Mouse (Mus musculus) kidney, embryonic 16.5 days (tissue): ENCODE results near the gene Ckap2l. TPM values are rescaled to one million over a fixed set of nuclear protein-coding genes. Genes with fewer than 3 reads are reported as not detected.

ENCODE experiments used
- ATAC-seq: fragments of 200-750 bp; cut with Nextera tagmentation; 2 replicates; pipeline ENCODE4 v1.8.0; 2017; ENCODE audit warnings: moderate TSS enrichment; ENCODE audit not compliant: low FRiP score, low TSS enrichment
- H3K27ac ChIP-seq: fragments of 300-500 bp; sonication (generic); 2 replicates; pipeline ENCODE4 v1.5.1; 2014; ENCODE audit warnings: low read length
- H3K27me3 ChIP-seq: fragments of 300-500 bp; sonication (generic); 2 replicates; pipeline ENCODE4 v1.6.1; 2014; ENCODE audit warnings: low read length, control low read depth, mixed read lengths; ENCODE audit not compliant: insufficient read depth
- H3K36me3 ChIP-seq: fragments of 300-500 bp; sonication (generic); 2 replicates; pipeline ENCODE4 v1.6.1; 2014; ENCODE audit warnings: low read length, control low read depth, mixed read lengths; ENCODE audit not compliant: insufficient read depth
- H3K4me1 ChIP-seq: fragments of 300-500 bp; sonication (generic); 2 replicates; pipeline ENCODE4 v1.6.1; 2014; ENCODE audit warnings: low read length, control low read depth, mixed read lengths; ENCODE audit not compliant: insufficient read depth
- H3K4me2 ChIP-seq: fragments of 300-500 bp; sonication (generic); replicated peaks from 2 replicates; pipeline ENCODE4 v1.6.1; 2014; ENCODE audit warnings: low read depth, low read length
- H3K4me3 ChIP-seq: fragments of 300-500 bp; sonication (generic); 2 replicates; pipeline ENCODE4 v1.5.1; 2014; ENCODE audit warnings: mild to moderate bottlenecking, low read length
- H3K9ac ChIP-seq: fragments of 300-500 bp; sonication (generic); replicated peaks from 2 replicates; pipeline ENCODE4 v1.6.1; 2014; ENCODE audit warnings: low read length
- H3K9me3 ChIP-seq: fragments of 300-500 bp; sonication (generic); 2 replicates; pipeline ENCODE4 v1.6.1; 2016; ENCODE audit warnings: low read length, control low read depth
- WGBS: fragments of 180-500 bp; shearing (Covaris S2); extraction: QIAGEN DNeasy Blood & Tissue Kit; methylation state at CpG from one replicate; pipeline ENCODE4 v1.1.7; 2014; 5-methylcytosine and 5-hydroxymethylcytosine counted together
- polyA plus RNA-seq: library from polyadenylated mRNA; unstranded; fragments of >200 nt; fragmentation: Nextera tagmentation; extraction: Ambion mirVana; gene quantifications from 2 replicates; pipeline ENCODE4 v1.2.1, GENCODE M21; 2015

Gene Ckap2l
- polyA plus RNA-seq, 1 experiment from 2014 or later = 43.7 TPM

- Histone ChIP-seq H3K4me3 (no peak overlapping the region), H3K27me3 (no peaks in the 10 kb centered on the region), H3K4me2 (no peak overlapping the region), H3K4me1 (no peaks in the 10 kb centered on the region), H3K36me3 (no peaks in the 10 kb centered on the region), H3K27ac (no peak overlapping the region), H3K9ac (no peak overlapping the region), H3K9me3 (no peaks in the 10 kb centered on the region)
- ATAC-seq = no peak
- 56% methylated on average over 2 of the region's 2 CpGs for WGBS
Measured at GRCm38 (mm10) chr2:129254076-129254475, 42.9 kb downstream of the Ckap2l start.

GRCm38 (mm10) chr2:129253631-129253970 is 43.4 kb downstream of the Ckap2l start:
- H3K9me3 ChIP-seq = no peaks in the 10 kb centered on the region
- H3K27me3 ChIP-seq = no peaks in the 10 kb centered on the region
- H3K4me3 ChIP-seq = no peak overlapping the region
- ATAC-seq = no peak
- H3K4me1 ChIP-seq = no peaks in the 10 kb centered on the region
- no peak overlapping the region for H3K27ac ChIP-seq
- 81% methylated on average over 2 of the region's 2 CpGs for WGBS
- H3K9ac ChIP-seq = no peak overlapping the region
- no peak overlapping the region for H3K4me2 ChIP-seq
- no peaks in the 10 kb centered on the region for H3K36me3 ChIP-seq

- no peak for ATAC-seq
- Histone ChIP-seq H3K27me3 (no peaks in the 10 kb centered on the region), H3K4me1 (no peaks in the 10 kb centered on the region), H3K4me2 (no peak overlapping the region), H3K36me3 (no peaks in the 10 kb centered on the region), H3K4me3 (no peak overlapping the region), H3K27ac (no peak overlapping the region), H3K9ac (no peak overlapping the region), H3K9me3 (no peaks in the 10 kb centered on the region)
- 87% methylated on average over 19 of the region's 19 CpGs for WGBS
Measured at GRCm38 (mm10) chr2:129252836-129253630, 44.0 kb downstream of the Ckap2l start.

- no peak for ATAC-seq
- H3K27me3 ChIP-seq = no peaks in the 10 kb centered on the region
- H3K4me3 ChIP-seq = no peak overlapping the region
- H3K9me3 ChIP-seq = no peaks in the 10 kb centered on the region
- no peak overlapping the region for H3K4me2 ChIP-seq
- no peak overlapping the region for H3K9ac ChIP-seq
- H3K4me1 ChIP-seq = no peaks in the 10 kb centered on the region
- no peak overlapping the region for H3K27ac ChIP-seq
- H3K36me3 ChIP-seq = no peaks in the 10 kb centered on the region
- WGBS = 38% methylated on average over 1 of the region's 1 CpGs
Measured at GRCm38 (mm10) chr2:129249321-129249720, 47.7 kb downstream of the Ckap2l start.

DNA sequence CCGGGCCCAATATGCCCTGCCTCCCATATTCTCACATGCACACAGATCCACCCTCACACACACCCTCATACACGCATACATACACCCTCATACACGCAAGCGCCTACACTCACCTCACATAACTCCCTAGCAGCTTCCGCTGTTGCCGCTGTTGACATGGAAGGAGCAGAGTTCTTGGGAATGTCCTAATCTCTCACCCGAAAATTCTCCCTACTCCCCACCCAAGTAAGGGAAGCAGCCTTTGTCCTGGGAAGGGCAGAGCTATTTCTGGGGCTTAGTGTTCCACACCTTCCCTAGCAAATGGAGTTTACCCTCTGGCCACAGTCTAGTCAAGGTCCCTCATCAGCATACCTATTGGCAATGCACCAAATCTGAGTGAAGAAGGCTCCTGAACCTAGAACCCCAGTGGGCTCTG is 49.3 kb downstream of the Ckap2l start:
- Histone ChIP-seq H3K4me1 (no peaks in the 10 kb centered on the region), H3K27ac (no peak overlapping the region), H3K27me3 (no peaks in the 10 kb centered on the region), H3K4me2 (no peak overlapping the region), H3K4me3 (no peak overlapping the region), H3K9ac (no peak overlapping the region), H3K9me3 (no peaks in the 10 kb centered on the region), H3K36me3 (no peaks in the 10 kb centered on the region)
- no peak for ATAC-seq
- WGBS = 90% methylated on average over 7 of the region's 7 CpGs

- Histone ChIP-seq H3K4me2 (no peak overlapping the region), H3K27ac (no peak overlapping the region), H3K27me3 (no peaks in the 10 kb centered on the region), H3K4me3 (no peak overlapping the region), H3K9me3 (no peaks in the 10 kb centered on the region), H3K4me1 (no peaks in the 10 kb centered on the region), H3K9ac (no peak overlapping the region), H3K36me3 (no peaks in the 10 kb centered on the region)
- WGBS = 93% methylated on average over 12 of the region's 12 CpGs
- no peak for ATAC-seq
Measured at GRCm38 (mm10) chr2:129246924-129247323, 50.1 kb downstream of the Ckap2l start.

DNA sequence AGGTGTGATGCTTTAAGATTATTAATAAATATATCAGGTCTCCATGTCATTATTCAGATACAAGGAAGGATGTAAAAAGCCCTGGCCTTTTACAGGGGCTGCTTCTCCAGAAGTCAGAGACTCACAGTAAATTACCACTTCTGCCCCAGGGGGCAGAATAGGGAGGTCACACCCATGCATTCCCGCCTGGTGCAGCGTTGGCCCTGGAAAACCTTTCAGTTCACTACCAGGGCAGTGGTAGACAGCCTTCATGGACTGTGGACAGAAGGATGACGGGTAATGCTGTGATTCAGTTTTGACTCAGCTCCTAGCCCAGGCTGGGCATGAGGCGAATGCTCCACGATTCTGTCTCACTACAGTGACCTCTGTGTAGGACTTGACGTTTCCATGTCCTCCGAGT is 50.6 kb downstream of the Ckap2l start:
- Histone ChIP-seq H3K4me1 (no peaks in the 10 kb centered on the region), H3K27me3 (no peaks in the 10 kb centered on the region), H3K27ac (no peak overlapping the region), H3K4me3 (no peak overlapping the region), H3K4me2 (no peak overlapping the region), H3K9me3 (no peaks in the 10 kb centered on the region), H3K36me3 (no peaks in the 10 kb centered on the region), H3K9ac (no peak overlapping the region)
- 71% methylated on average over 7 of the region's 7 CpGs for WGBS
- ATAC-seq = no peak

- H3K9ac ChIP-seq = no peak overlapping the region
- H3K4me2 ChIP-seq = no peak overlapping the region
- no peak overlapping the region for H3K27ac ChIP-seq
- WGBS = 38% methylated on average over 5 of the region's 5 CpGs
- H3K4me3 ChIP-seq = no peak overlapping the region
- H3K4me1 ChIP-seq = no peaks in the 10 kb centered on the region
- H3K36me3 ChIP-seq = no peaks in the 10 kb centered on the region
- H3K9me3 ChIP-seq = no peaks in the 10 kb centered on the region
- no peaks in the 10 kb centered on the region for H3K27me3 ChIP-seq
- ATAC-seq = peak; percentile 14; the same call in 1 of the 2 replicates
Measured at GRCm38 (mm10) chr2:129245618-129246017, 51.4 kb downstream of the Ckap2l start.

- no peak for ATAC-seq
- no peaks in the 10 kb centered on the region for H3K4me1 ChIP-seq
- no peaks in the 10 kb centered on the region for H3K27me3 ChIP-seq
- H3K9ac ChIP-seq = no peak overlapping the region
- no peak overlapping the region for H3K27ac ChIP-seq
- H3K4me2 ChIP-seq = no peak overlapping the region
- no peaks in the 10 kb centered on the region for H3K36me3 ChIP-seq
- no peaks in the 10 kb centered on the region for H3K9me3 ChIP-seq
- 70% methylated on average over 20 of the region's 20 CpGs for WGBS
- H3K4me3 ChIP-seq = no peak overlapping the region
Measured at GRCm38 (mm10) chr2:129244446-129245120, 52.4 kb downstream of the Ckap2l start.

DNA sequence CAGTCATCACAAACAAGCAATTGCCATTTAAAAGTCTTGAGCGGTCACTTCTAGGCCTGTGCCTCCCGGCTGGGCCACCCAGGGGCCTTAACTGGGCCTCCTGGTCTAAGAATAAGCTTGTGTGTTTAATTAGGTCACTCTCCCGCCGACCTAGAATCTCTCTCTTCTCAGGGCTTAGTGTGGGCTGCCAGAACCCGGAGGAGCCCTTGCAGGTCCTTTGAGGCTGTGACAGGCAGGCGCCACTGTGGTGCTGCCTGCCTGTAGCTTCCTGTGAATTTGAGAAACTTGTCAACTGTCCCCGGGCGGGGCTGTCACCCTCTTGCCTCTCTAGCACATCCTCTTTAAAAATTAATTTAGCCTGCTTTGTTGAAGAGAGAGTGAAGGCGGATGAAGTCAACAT is 53.2 kb downstream of the Ckap2l start:
- no peak overlapping the region for H3K4me2 ChIP-seq

More for the DNA sequence above, 53.2 kb downstream of the Ckap2l start:
- Histone ChIP-seq H3K27ac (peak overlapping the region; percentile 35; the same call in 1 of the 2 replicates), H3K27me3 (no peaks in the 10 kb centered on the region), H3K36me3 (no peaks in the 10 kb centered on the region), H3K9me3 (no peaks in the 10 kb centered on the region), H3K4me1 (no peaks in the 10 kb centered on the region), H3K9ac (no peak overlapping the region), H3K4me3 (no peak overlapping the region)
- no peak for ATAC-seq
- 55% methylated on average over 9 of the region's 9 CpGs for WGBS
